Mouse (Mus musculus) lung, adult 2 months (tissue): ENCODE measurements around the gene Card10. TPM values are rescaled to one million over a fixed set of nuclear protein-coding genes. Genes with fewer than 3 reads are reported as not detected.

Experiments used
- DNase-seq: peaks from one replicate; pipeline ENCODE4 v3.0.0; 2022
- H3K4me1 ChIP-seq: fragments of 200-500 bp; 2 replicates; pipeline ENCODE4 v1.6.1; 2011; ENCODE audit warnings: low read length; ENCODE audit not compliant: control insufficient read depth, insufficient read depth
- H3K4me3 ChIP-seq: fragments of 200-500 bp; replicated peaks from 2 replicates; pipeline ENCODE3; 2011; ENCODE audit warnings: low read depth, mild to moderate bottlenecking, control low read depth, low read length; ENCODE audit errors: extremely low read depth
- CTCF ChIP-seq: fragments of 200-500 bp; IDR thresholded peaks from 2 replicates; pipeline ENCODE4 v1.5.1; 2011; ENCODE audit warnings: mild to moderate bottlenecking, low read length, control low read depth; ENCODE audit not compliant: insufficient read depth
- POLR2A ChIP-seq: fragments of 200-500 bp; IDR thresholded peaks from 2 replicates; pipeline ENCODE4 v1.6.1; 2011; ENCODE audit warnings: low read depth, mild to moderate bottlenecking, control low read depth, low read length, borderline replicate concordance; ENCODE audit errors: extremely low read depth
- WGBS: fragments of 180-500 bp; shearing (Covaris S2); methylation state at CpG from one replicate; pipeline ENCODE4 v1.1.7; 2018; 5-methylcytosine and 5-hydroxymethylcytosine counted together
- polyA plus RNA-seq: library from polyadenylated mRNA; depleted of rRNA; stranded (reverse); fragments of >200 nt; gene quantifications from 2 replicates; pipeline ENCODE4 v1.2.3, GENCODE M21; 2012

Gene Card10
- polyA plus RNA-seq, 1 experiment, result 61.5 TPM

GRCm38 (mm10) chr15:78779253-78779652, 23.6 kb downstream of the Card10 start:
- peaks cover 7% of the 10 kb centered on the region for H3K4me1 ChIP-seq
- DNase-seq, result no peak
- TF ChIP-seq POLR2A (no peak), CTCF (0 out of 2 replicates have a peak, but pooled peaks have one; percentile 17)
- whole genome bisulfite sequencing, result 77% methylated on average over 8 of the region's 8 CpGs
- H3K4me3 ChIP-seq, result no peak overlapping the region

- peak; percentile 88 for DNase-seq
- Histone ChIP-seq H3K4me3 (no peak overlapping the region), H3K4me1 (peaks cover 10% of the 10 kb centered on the region)
- 61% methylated on average over 13 of the region's 15 CpGs for whole genome bisulfite sequencing
- TF ChIP-seq POLR2A (no peak), CTCF (peak; percentile 93)
Measured at GRCm38 (mm10) chr15:78778077-78778870, 24.6 kb downstream of the Card10 start.

- WGBS, result 2% methylated on average over 11 of the region's 11 CpGs
- Histone ChIP-seq H3K4me3 (peak within 1 kb of the TSS; percentile 63), H3K4me1 (peaks cover 11% of the 10 kb centered on the region)
- TF ChIP-seq POLR2A, result peak; percentile 89
- TF ChIP-seq CTCF, result no peak
- peak; percentile 76 for DNase-seq
Measured at GRCm38 (mm10) chr15:78773290-78773729, 29.5 kb downstream of the Card10 start, which contains the start of gene Mfng. TSS of gene Mfng (minus strand) at chr15:78773475.

GRCm38 (mm10) chr15:78772856-78773255, 30.0 kb downstream of the Card10 start:
- no peak for DNase-seq
- Histone ChIP-seq H3K4me3 (peak overlapping the region; percentile 63), H3K4me1 (peaks cover 9% of the 10 kb centered on the region)
- 25% methylated on average over 14 of the region's 14 CpGs for WGBS
- TF ChIP-seq POLR2A (no peak), CTCF (no peak)

- no peak for DNase-seq
- Histone ChIP-seq H3K4me1 (peaks cover 9% of the 10 kb centered on the region), H3K4me3 (peak overlapping the region; percentile 63)
- TF ChIP-seq CTCF, result no peak
- TF ChIP-seq POLR2A, result peak; percentile 48; the same call in 1 of the 2 replicates
- WGBS, result 37% methylated on average over 4 of the region's 4 CpGs
Measured at GRCm38 (mm10) chr15:78772368-78772763, 30.5 kb downstream of the Card10 start.

- 43% methylated on average over 19 of the region's 19 CpGs for WGBS
- Histone ChIP-seq H3K4me1 (peaks cover 9% of the 10 kb centered on the region), H3K4me3 (peak overlapping the region; percentile 63)
- TF ChIP-seq POLR2A, result peak; percentile 84; the same call in 1 of the 2 replicates
- no peak for TF ChIP-seq CTCF
- DNase-seq, result peak; percentile 55
Measured at GRCm38 (mm10) chr15:78771531-78772367, 31.1 kb downstream of the Card10 start.

GRCm38 (mm10) chr15:78770983-78771355, 31.9 kb downstream of the Card10 start:
- H3K4me3 ChIP-seq, result peak overlapping the region; percentile 52
- WGBS, result 29% methylated on average over 5 of the region's 5 CpGs
- no peak for TF ChIP-seq POLR2A
- TF ChIP-seq CTCF, result no peak
- peaks cover 9% of the 10 kb centered on the region for H3K4me1 ChIP-seq
- DNase-seq, result no peak

- H3K4me1 ChIP-seq, result peaks cover 9% of the 10 kb centered on the region
- no peak overlapping the region for H3K4me3 ChIP-seq
- DNase-seq, result no peak
- TF ChIP-seq CTCF, result no peak
- 0 out of 2 replicates have a peak, but pooled peaks have one; percentile 4 for TF ChIP-seq POLR2A
- 43% methylated on average over 9 of the region's 9 CpGs for WGBS
Measured at GRCm38 (mm10) chr15:78770234-78770982, 32.4 kb downstream of the Card10 start.

- no peak overlapping the region for H3K4me3 ChIP-seq
- DNase-seq, result no peak
- TF ChIP-seq CTCF, result no peak
- TF ChIP-seq POLR2A, result no peak
- 90% methylated on average over 4 of the region's 4 CpGs for WGBS
- H3K4me1 ChIP-seq, result peaks cover 9% of the 10 kb centered on the region
Measured at GRCm38 (mm10) chr15:78769064-78769463, 33.8 kb downstream of the Card10 start.
